Mouse (Mus musculus): ENCODE measurements around the gene Tbrg1. TPM values are rescaled to one million over a fixed set of nuclear protein-coding genes. Genes with fewer than 3 reads are reported as not detected.
A peak's percentile ranks its signal among the peaks of the same experiment; 100 is the strongest.

The Tbrg1 gene
- polyA plus RNA-seq (2012) = 3.2 and 3.4 TPM in 2 replicates

GRCm38 (mm10) chr9:37656931-37657481 lies at the start of gene Tbrg1:
TSS of gene Tbrg1 (minus strand) at chr9:37657312.
- no peak for TF ChIP-seq GATA1 (IDR thresholded peaks at IDR 0.05; ENCODE audit: low read length)
- TF ChIP-seq TAL1 (IDR thresholded peaks at IDR 0.05; ENCODE audit: low read length) = no peak
- peaks cover 24% of the 10 kb centered on the region for H3K36me3 ChIP-seq (ENCODE audit: control insufficient read depth)

GRCm38 (mm10) chr9:37689970-37690686 lies 33.0 kb upstream of the Tbrg1 start:
- no peak for TF ChIP-seq TAL1 (IDR thresholded peaks at IDR 0.05; ENCODE audit: low read length)
- TF ChIP-seq GATA1 (IDR thresholded peaks at IDR 0.05; ENCODE audit: low read length) = no peak
- H3K4me3 ChIP-seq (replicated peaks) = no peak overlapping the region
- no peaks in the 10 kb centered on the region for H3K9me3 ChIP-seq (ENCODE audit: control insufficient read depth, low read length)
- no peaks in the 10 kb centered on the region for H3K27me3 ChIP-seq (ENCODE audit: control insufficient read depth)
- no peaks in the 10 kb centered on the region for H3K4me1 ChIP-seq (ENCODE audit: control insufficient read depth)
- no peaks in the 10 kb centered on the region for H3K36me3 ChIP-seq (ENCODE audit: control insufficient read depth)

More at GRCm38 (mm10) chr9:37656931-37657481, at the start of gene Tbrg1:
- Histone ChIP-seq H3K4me1 (ENCODE audit: control insufficient read depth) (peaks cover 23% of the 10 kb centered on the region), H3K4me3 (replicated peaks) (peak within 1 kb of the TSS; percentile 93), H3K9me3 (ENCODE audit: control insufficient read depth, low read length) (no peaks in the 10 kb centered on the region), H3K27me3 (ENCODE audit: control insufficient read depth) (no peaks in the 10 kb centered on the region)

- no peaks in the 10 kb centered on the region for H3K4me1 ChIP-seq (ENCODE audit: control insufficient read depth)
- H3K36me3 ChIP-seq (ENCODE audit: control insufficient read depth) = no peaks in the 10 kb centered on the region
- no peaks in the 10 kb centered on the region for H3K27me3 ChIP-seq (ENCODE audit: control insufficient read depth)
- no peaks in the 10 kb centered on the region for H3K9me3 ChIP-seq (ENCODE audit: control insufficient read depth, low read length)
- H3K4me3 ChIP-seq (replicated peaks) = no peak overlapping the region
- no peak for TF ChIP-seq GATA1 (IDR thresholded peaks at IDR 0.05; ENCODE audit: low read length)
- TF ChIP-seq TAL1 (IDR thresholded peaks at IDR 0.05; ENCODE audit: low read length) = no peak
Observed at GRCm38 (mm10) chr9:37687941-37688303, 30.8 kb upstream of the Tbrg1 start.

- H3K4me1 ChIP-seq (ENCODE audit: control insufficient read depth) = no peaks in the 10 kb centered on the region
- H3K36me3 ChIP-seq (ENCODE audit: control insufficient read depth) = no peaks in the 10 kb centered on the region
- H3K9me3 ChIP-seq (ENCODE audit: control insufficient read depth, low read length) = no peaks in the 10 kb centered on the region
- TF ChIP-seq GATA1 (IDR thresholded peaks at IDR 0.05; ENCODE audit: low read length) = no peak
- TF ChIP-seq TAL1 (IDR thresholded peaks at IDR 0.05; ENCODE audit: low read length) = no peak
- no peaks in the 10 kb centered on the region for H3K27me3 ChIP-seq (ENCODE audit: control insufficient read depth)
- H3K4me3 ChIP-seq (replicated peaks) = no peak overlapping the region
Observed at GRCm38 (mm10) chr9:37687288-37687940, 30.3 kb upstream of the Tbrg1 start.

GRCm38 (mm10) chr9:37681123-37681522 lies 24.0 kb upstream of the Tbrg1 start:
- Histone ChIP-seq H3K27me3 (ENCODE audit: control insufficient read depth) (no peaks in the 10 kb centered on the region), H3K4me1 (ENCODE audit: control insufficient read depth) (no peaks in the 10 kb centered on the region), H3K4me3 (replicated peaks) (no peak overlapping the region), H3K36me3 (ENCODE audit: control insufficient read depth) (no peaks in the 10 kb centered on the region), H3K9me3 (ENCODE audit: control insufficient read depth, low read length) (no peaks in the 10 kb centered on the region)
- TF ChIP-seq TAL1 (IDR thresholded peaks at IDR 0.05; ENCODE audit: low read length) (no peak), GATA1 (IDR thresholded peaks at IDR 0.05; ENCODE audit: low read length) (no peak)

GRCm38 (mm10) chr9:37675287-37675686 lies 18.2 kb upstream of the Tbrg1 start:
- H3K4me1 ChIP-seq (ENCODE audit: control insufficient read depth) = no peaks in the 10 kb centered on the region

GRCm38 (mm10) chr9:37670261-37670660 lies 13.1 kb upstream of the Tbrg1 start:
- Histone ChIP-seq H3K4me1 (ENCODE audit: control insufficient read depth) (no peaks in the 10 kb centered on the region), H3K27me3 (ENCODE audit: control insufficient read depth) (no peaks in the 10 kb centered on the region; the same call in 1 of the 2 replicates), H3K9me3 (ENCODE audit: control insufficient read depth, low read length) (no peaks in the 10 kb centered on the region), H3K4me3 (replicated peaks) (no peak overlapping the region), H3K36me3 (ENCODE audit: control insufficient read depth) (no peaks in the 10 kb centered on the region)
- no peak for TF ChIP-seq TAL1 (IDR thresholded peaks at IDR 0.05; ENCODE audit: low read length)
- TF ChIP-seq GATA1 (IDR thresholded peaks at IDR 0.05; ENCODE audit: low read length) = no peak

More at GRCm38 (mm10) chr9:37675287-37675686, 18.2 kb upstream of the Tbrg1 start:
- Histone ChIP-seq H3K9me3 (ENCODE audit: control insufficient read depth, low read length) (no peaks in the 10 kb centered on the region), H3K36me3 (ENCODE audit: control insufficient read depth) (no peaks in the 10 kb centered on the region), H3K27me3 (ENCODE audit: control insufficient read depth) (no peaks in the 10 kb centered on the region), H3K4me3 (replicated peaks) (no peak overlapping the region)
- no peak for TF ChIP-seq GATA1 (IDR thresholded peaks at IDR 0.05; ENCODE audit: low read length)
- TF ChIP-seq TAL1 (IDR thresholded peaks at IDR 0.05; ENCODE audit: low read length) = no peak

- no peaks in the 10 kb centered on the region for H3K36me3 ChIP-seq (ENCODE audit: control insufficient read depth)
- H3K27me3 ChIP-seq (ENCODE audit: control insufficient read depth) = no peaks in the 10 kb centered on the region; the same call in 1 of the 2 replicates
- no peaks in the 10 kb centered on the region for H3K4me1 ChIP-seq (ENCODE audit: control insufficient read depth)
- no peak overlapping the region for H3K4me3 ChIP-seq (replicated peaks)
- TF ChIP-seq GATA1 (IDR thresholded peaks at IDR 0.05; ENCODE audit: low read length) = no peak
- TF ChIP-seq TAL1 (IDR thresholded peaks at IDR 0.05; ENCODE audit: low read length) = no peak
- H3K9me3 ChIP-seq (ENCODE audit: control insufficient read depth, low read length) = no peaks in the 10 kb centered on the region
Observed at GRCm38 (mm10) chr9:37669678-37670077, 12.6 kb upstream of the Tbrg1 start.

GRCm38 (mm10) chr9:37669115-37669514 lies 12.0 kb upstream of the Tbrg1 start, which contains the start of gene Panx3:
TSS of gene Panx3 (minus strand) at chr9:37669235.
- Histone ChIP-seq H3K4me3 (replicated peaks) (no peak within 1 kb of the TSS), H3K36me3 (ENCODE audit: control insufficient read depth) (no peaks in the 10 kb centered on the region), H3K9me3 (ENCODE audit: control insufficient read depth, low read length) (no peaks in the 10 kb centered on the region), H3K4me1 (ENCODE audit: control insufficient read depth) (no peaks in the 10 kb centered on the region), H3K27me3 (ENCODE audit: control insufficient read depth) (no peaks in the 10 kb centered on the region; the same call in 1 of the 2 replicates)
- TF ChIP-seq TAL1 (IDR thresholded peaks at IDR 0.05; ENCODE audit: low read length) (no peak), GATA1 (IDR thresholded peaks at IDR 0.05; ENCODE audit: low read length) (no peak)
